Mouse (Mus musculus): ENCODE results near the gene Gpr63. TPM values are rescaled to one million over a fixed set of nuclear protein-coding genes. Genes with fewer than 3 reads are reported as not detected.

Gpr63 gene
- not detected in 2 replicates for polyA plus RNA-seq (2012)

DNA sequence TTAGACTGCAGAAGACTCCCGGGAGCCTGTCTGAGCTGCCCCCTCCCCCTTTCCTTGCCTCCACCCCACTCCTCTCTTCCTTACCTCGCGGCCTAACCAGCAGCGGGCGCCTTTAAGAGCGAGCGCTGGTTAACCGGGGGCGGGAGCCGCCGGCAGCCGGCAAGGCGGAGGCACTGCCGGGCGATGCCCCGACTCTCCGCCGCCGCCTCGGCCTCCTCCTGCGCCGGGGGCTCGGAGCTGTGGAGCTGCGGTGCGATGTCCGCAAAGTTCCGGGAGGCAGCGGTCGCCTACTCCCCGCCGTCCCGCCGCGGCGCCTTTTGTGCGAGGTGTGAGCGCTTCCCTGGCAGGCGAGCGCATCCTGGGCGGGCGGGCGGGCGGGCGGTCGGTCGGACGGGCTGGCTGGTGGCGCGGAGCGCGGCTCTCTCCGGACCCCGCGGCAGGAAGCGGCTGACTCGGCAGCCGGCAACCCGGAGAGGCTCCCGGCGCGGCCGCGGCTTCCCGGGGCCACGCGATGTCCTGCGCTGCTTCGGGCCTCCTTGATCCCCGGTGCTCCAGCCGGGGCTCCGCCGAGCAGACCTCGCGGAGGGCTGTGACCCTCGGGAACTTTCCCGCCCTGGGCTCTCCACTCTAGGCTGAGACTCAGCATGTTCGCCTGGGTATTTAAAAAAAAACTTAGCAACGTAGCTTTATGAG lies at the start of gene Gpr63:
TSS of gene Gpr63 (plus strand) at position 109 of the 693 bp plus-strand sequence.

Other genes with a start within 250 kb of the Gpr63 start
- gene Klhl32, start 115.3 kb upstream of the Gpr63 start, polyA plus RNA-seq (2012), result not detected in 2 replicates
- gene Ndufaf4, start 68.3 kb upstream of the Gpr63 start, polyA plus RNA-seq (2012), result 13.0 and 15.8 TPM in 2 replicates